8 mouse cellular contexts compared by ENCODE assay signal in genomic region chr4:155481381-155482124, GRCm38 (mm10). TPM values are rescaled to one million over a fixed set of nuclear protein-coding genes. Genes with fewer than 3 reads are reported as not detected.
DNase-seq lines count a peak whose midpoint lies in the region; ATAC-seq lines count a peak whose summit lies in the region.

No protein-coding gene starts in this region.

- no peaks in the 10 kb centered on the region for H3K9me3 ChIP-seq in embryonic facial prominence, embryonic 11.5 days (replicated peaks; ENCODE audit: control insufficient read depth, low read length)
- H3K9me3 ChIP-seq in limb, embryonic 13.5 days: no peaks in the 10 kb centered on the region
- no peaks in the 10 kb centered on the region for H3K9me3 ChIP-seq in midbrain, embryonic 15.5 days

- ATAC-seq in embryonic facial prominence, embryonic 11.5 days (replicated peaks; ENCODE audit: insufficient number of reproducible peaks, low FRiP score, low TSS enrichment, low read depth): no peak
- peak; percentile 66 for ATAC-seq in limb, embryonic 13.5 days (ENCODE audit: low FRiP score, low read depth)
- peak; percentile 58; the same call in 1 of the 2 replicates for ATAC-seq in midbrain, embryonic 15.5 days (replicated peaks)

- H3K4me2 ChIP-seq in embryonic facial prominence, embryonic 11.5 days (ENCODE audit: low read depth, low read length): no peak overlapping the region
- peak overlapping the region; percentile 50 for H3K4me2 ChIP-seq in limb, embryonic 13.5 days (replicated peaks)
- 0 out of 2 replicates have a peak overlapping the region, but pooled peaks have one; percentile 19 for H3K4me2 ChIP-seq in midbrain, embryonic 15.5 days

- H3K4me1 ChIP-seq in embryonic facial prominence, embryonic 11.5 days (ENCODE audit: control insufficient read depth, insufficient read depth, low read length): no peaks in the 10 kb centered on the region
- H3K4me1 ChIP-seq in limb, embryonic 13.5 days: peaks cover 4% of the 10 kb centered on the region; the same call in 1 of the 2 replicates
- no peaks in the 10 kb centered on the region for H3K4me1 ChIP-seq in midbrain, embryonic 15.5 days

- peak; percentile 80 for DNase-seq in 3134 (ENCODE audit: extremely low read depth, insufficient read length, low spot score)
- peak; percentile 91 for DNase-seq in adrenal gland, postnatal 14 days
- DNase-seq in embryonic facial prominence, embryonic 11.5 days (ENCODE audit: low spot score): peak; percentile 83
- peak; percentile 86 to 90 for DNase-seq in heart, adult 18-20 months
- DNase-seq in kidney, adult 18-20 months: peak; percentile 82
- peak; percentile 71 for DNase-seq in spleen, adult 12 weeks (ENCODE audit: low spot score)

- no peaks in the 10 kb centered on the region for H3K36me3 ChIP-seq in embryonic facial prominence, embryonic 11.5 days (replicated peaks; ENCODE audit: control insufficient read depth, insufficient read depth, low read depth, low read length)
- H3K36me3 ChIP-seq in limb, embryonic 13.5 days: no peaks in the 10 kb centered on the region
- H3K36me3 ChIP-seq in midbrain, embryonic 15.5 days (replicated peaks): no peaks in the 10 kb centered on the region

- no peak overlapping the region for H3K4me3 ChIP-seq in embryonic facial prominence, embryonic 11.5 days (ENCODE audit: low read depth, low read length)
- peak overlapping the region; percentile 22 for H3K4me3 ChIP-seq in limb, embryonic 13.5 days
- H3K4me3 ChIP-seq in midbrain, embryonic 15.5 days: no peak overlapping the region

- H3K27ac ChIP-seq in embryonic facial prominence, embryonic 11.5 days (replicated peaks; ENCODE audit: low read depth, low read length): no peak overlapping the region
- H3K27ac ChIP-seq in limb, embryonic 13.5 days: no peak overlapping the region
- H3K27ac ChIP-seq in midbrain, embryonic 15.5 days: no peak overlapping the region

- no peaks in the 10 kb centered on the region for H3K27me3 ChIP-seq in embryonic facial prominence, embryonic 11.5 days (ENCODE audit: control insufficient read depth, insufficient read depth, low read length)
- H3K27me3 ChIP-seq in limb, embryonic 13.5 days: peaks cover 4% of the 10 kb centered on the region; the same call in 1 of the 2 replicates
- no peaks in the 10 kb centered on the region for H3K27me3 ChIP-seq in midbrain, embryonic 15.5 days (replicated peaks)

- whole genome bisulfite sequencing in embryonic facial prominence, embryonic 11.5 days: 22% methylated on average over 28 of the region's 28 CpGs
- WGBS in limb, embryonic 13.5 days: 23% methylated on average over 28 of the region's 28 CpGs
- 23% methylated on average over 28 of the region's 28 CpGs for WGBS in midbrain, embryonic 15.5 days

- H3K9ac ChIP-seq in embryonic facial prominence, embryonic 11.5 days (replicated peaks; ENCODE audit: low read length): no peak overlapping the region
- H3K9ac ChIP-seq in limb, embryonic 13.5 days: 0 out of 2 replicates have a peak overlapping the region, but pooled peaks have one; percentile 35
- no peak overlapping the region for H3K9ac ChIP-seq in midbrain, embryonic 15.5 days

RNA-seq across cellular contexts. Expression of gene Gnb1, which starts 9.6 kb away (rescaled TPM):
- total RNA-seq in adrenal gland, postnatal 14 days (2021): 389 and 418 TPM in 2 replicates
- polyA plus RNA-seq in embryonic facial prominence, embryonic 11.5 days (2014; fragmentation: Nextera tagmentation; extraction: Ambion mirVana): 677 and 691 TPM in 2 replicates
- 100 to 1,000 TPM; 144 to 197 TPM for total RNA-seq in heart, adult 18-20 months (2021)
- 506 and 533 TPM in 2 replicates for polyA plus RNA-seq in limb, embryonic 13.5 days (2015; fragmentation: Nextera tagmentation; extraction: Ambion mirVana)
- polyA plus RNA-seq in midbrain, embryonic 15.5 days (2015; fragmentation: Nextera tagmentation; extraction: Ambion mirVana): 1,179 and 1,183 TPM in 2 replicates

RNA-seq across cellular contexts. Expression of gene Tmem52, which starts 12.6 kb away (rescaled TPM):
- total RNA-seq in adrenal gland, postnatal 14 days (2021): 11.4 and 14.8 TPM in 2 replicates
- not detected in 2 replicates for polyA plus RNA-seq in embryonic facial prominence, embryonic 11.5 days (2014; fragmentation: Nextera tagmentation; extraction: Ambion mirVana)
- total RNA-seq in heart, adult 18-20 months (2021): 1 to 10 TPM; 4.8 to 6.4 TPM
- polyA plus RNA-seq in limb, embryonic 13.5 days (2015; fragmentation: Nextera tagmentation; extraction: Ambion mirVana): not detected in 2 replicates
- polyA plus RNA-seq in midbrain, embryonic 15.5 days (2015; fragmentation: Nextera tagmentation; extraction: Ambion mirVana): 0.44 TPM in 1 of 2 replicates, not detected in the other
